Mouse (Mus musculus) left cerebral cortex, postnatal 4 days (tissue): ENCODE data around the gene Timm29. TPM values are rescaled to one million over a fixed set of nuclear protein-coding genes. Genes with fewer than 3 reads are reported as not detected.
"Not testable (repeated sequence)": the region's sequence is repeated elsewhere in the genome, so short reads cannot be mapped to it uniquely, and the experiment has no call there.

Experiments
- DNase-seq: peaks from one replicate; pipeline ENCODE4 v3.0.0-alpha.2; 2022
- intact Hi-C: fragments of 180-260 bp; cut with DNase I; formaldehyde crosslinking; loops from one replicate; pipeline ENCODE4 v1.15.1; 2025
- total RNA-seq, 2 experiments: library from RNA; stranded (reverse); gene quantifications; 2 replicates each; pipeline ENCODE4 v1.2.3; 2021

Gene Timm29
- total RNA-seq, 2 experiments from 2014 or later: 56.7 to 58.7 TPM

- peak; percentile 58 for DNase-seq
- intact Hi-C loops: no loop called here
Measured at GRCm38 (mm10) chr9:21576286-21576685, 16.2 kb upstream of the Timm29 start.

- intact Hi-C loops: no loop called here
- peak; percentile 73 for DNase-seq
Measured at GRCm38 (mm10) chr9:21578226-21578625, 14.3 kb upstream of the Timm29 start.

- intact Hi-C loops: no loop called here
- no peak for DNase-seq
Measured at GRCm38 (mm10) chr9:21585401-21585800, 7.1 kb upstream of the Timm29 start.

GRCm38 (mm10) chr9:21587678-21588349, 4.7 kb upstream of the Timm29 start:
- intact Hi-C loops: no loop called here
- no peak for DNase-seq

- intact Hi-C loops: no loop called here
- DNase-seq: no peak
Measured at GRCm38 (mm10) chr9:21588350-21588749, 4.2 kb upstream of the Timm29 start.

GRCm38 (mm10) chr9:21589538-21589937, 3.0 kb upstream of the Timm29 start:
- DNase-seq: no peak
- intact Hi-C loops: no loop called here

GRCm38 (mm10) chr9:21591127-21591830, 1.2 kb upstream of the Timm29 start:
- DNase-seq: no peak
- intact Hi-C loops: no loop called here

GRCm38 (mm10) chr9:21591831-21592702, 455 bp upstream of the Timm29 start:
- DNase-seq: no peak
- intact Hi-C loops: no loop called here

GRCm38 (mm10) chr9:21593122-21593721, 700 bp downstream of the Timm29 start:
- intact Hi-C loops: no loop called here
- peak; percentile 47 for DNase-seq

GRCm38 (mm10) chr9:21594350-21594749, 1.8 kb downstream of the Timm29 start:
- DNase-seq, intact Hi-C loops: not testable (repeated sequence)

GRCm38 (mm10) chr9:21594838-21595237, 2.3 kb downstream of the Timm29 start:
- intact Hi-C loops: no loop called here
- no peak for DNase-seq

- no peak for DNase-seq
- intact Hi-C loops: no loop called here
Measured at GRCm38 (mm10) chr9:21598198-21598597, 5.7 kb downstream of the Timm29 start.

GRCm38 (mm10) chr9:21600186-21600585, 7.7 kb downstream of the Timm29 start:
- DNase-seq: no peak
- intact Hi-C loops: no loop called here

- intact Hi-C loops: no loop called here
- no peak for DNase-seq
Measured at GRCm38 (mm10) chr9:21601073-21601472, 8.6 kb downstream of the Timm29 start.

GRCm38 (mm10) chr9:21601722-21602399, 9.3 kb downstream of the Timm29 start:
- intact Hi-C loops: no loop called here
- DNase-seq: peak; percentile 62

GRCm38 (mm10) chr9:21604119-21604518, 11.6 kb downstream of the Timm29 start:
- DNase-seq: no peak
- intact Hi-C loops: no loop called here

- no peak for DNase-seq
- intact Hi-C loops: no loop called here
Measured at GRCm38 (mm10) chr9:21605865-21606264, 13.3 kb downstream of the Timm29 start.

- no peak for DNase-seq
- intact Hi-C loops: no loop called here
Measured at GRCm38 (mm10) chr9:21606648-21607047, 14.1 kb downstream of the Timm29 start.

GRCm38 (mm10) chr9:21609861-21610260, 17.3 kb downstream of the Timm29 start:
- intact Hi-C loops: no loop called here
- no peak for DNase-seq

- DNase-seq: no peak
- intact Hi-C loops: no loop called here
Measured at GRCm38 (mm10) chr9:21614864-21615616, 22.5 kb downstream of the Timm29 start.
